Mouse (Mus musculus): ENCODE results near the gene Tra2b. TPM values are rescaled to one million over a fixed set of nuclear protein-coding genes. Genes with fewer than 3 reads are reported as not detected.

The Tra2b gene
- polyA plus RNA-seq, 1 experiment from 2014 or later: 461 TPM

- no peaks in the 10 kb centered on the region for H3K4me1 ChIP-seq (ENCODE audit: control insufficient read depth, insufficient read depth, low read length)
- H3K27ac ChIP-seq (ENCODE audit: low read depth, low read length): no peak overlapping the region
- H3K4me2 ChIP-seq (ENCODE audit: low read depth): no peak overlapping the region
- 100% methylated on average over 1 of the region's 1 CpGs for WGBS
- no peaks in the 10 kb centered on the region for H3K27me3 ChIP-seq (ENCODE audit: control insufficient read depth, insufficient read depth, low read length)
- H3K36me3 ChIP-seq (ENCODE audit: control insufficient read depth, insufficient read depth, low read length): no peaks in the 10 kb centered on the region
- no peak for ATAC-seq (ENCODE audit: insufficient read depth, low FRiP score, low TSS enrichment)
- no peak overlapping the region for H3K4me3 ChIP-seq (ENCODE audit: low read depth, low read length)
- no peak for DNase-seq (ENCODE audit: low spot score)
- H3K9ac ChIP-seq (ENCODE audit: low read length): no peak overlapping the region
- no peaks in the 10 kb centered on the region for H3K9me3 ChIP-seq (ENCODE audit: control insufficient read depth, low read length)
These were observed 21.2 kb upstream of the Tra2b start for GRCm38 (mm10) chr16:22286996-22287395.

DNA sequence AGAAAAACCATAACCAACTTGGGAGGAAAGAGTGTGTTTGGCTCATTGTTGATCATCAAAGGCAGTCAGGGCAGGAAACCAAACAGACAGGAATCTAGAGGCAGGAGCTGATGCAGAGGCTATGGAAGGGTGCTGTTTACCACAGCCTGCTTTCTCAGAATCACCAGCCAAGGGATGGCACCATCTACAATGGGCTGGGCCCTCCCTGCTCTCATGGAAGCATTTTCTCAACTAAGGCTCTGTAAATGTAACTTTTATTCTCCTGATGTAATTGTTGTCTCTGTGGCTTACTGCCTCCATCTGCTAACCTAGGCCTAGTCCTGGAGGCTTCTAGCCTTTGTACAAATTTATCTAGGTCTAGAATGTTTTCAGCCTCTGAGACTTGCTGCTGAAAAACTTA is 10.7 kb upstream of the Tra2b start:
- H3K27me3 ChIP-seq (ENCODE audit: control insufficient read depth, insufficient read depth, low read length): no peaks in the 10 kb centered on the region
- ATAC-seq (ENCODE audit: insufficient read depth, low FRiP score, low TSS enrichment) (no peak), DNase-seq (ENCODE audit: low spot score) (no peak)
- no peak overlapping the region for H3K4me2 ChIP-seq (ENCODE audit: low read depth)
- no peaks in the 10 kb centered on the region for H3K4me1 ChIP-seq (ENCODE audit: control insufficient read depth, insufficient read depth, low read length)
- no peak overlapping the region for H3K27ac ChIP-seq (ENCODE audit: low read depth, low read length)
- H3K9me3 ChIP-seq (ENCODE audit: control insufficient read depth, low read length): no peaks in the 10 kb centered on the region
- no peak overlapping the region for H3K4me3 ChIP-seq (ENCODE audit: low read depth, low read length)
- H3K36me3 ChIP-seq (ENCODE audit: control insufficient read depth, insufficient read depth, low read length): no peaks in the 10 kb centered on the region
- H3K9ac ChIP-seq (ENCODE audit: low read length): no peak overlapping the region

DNA sequence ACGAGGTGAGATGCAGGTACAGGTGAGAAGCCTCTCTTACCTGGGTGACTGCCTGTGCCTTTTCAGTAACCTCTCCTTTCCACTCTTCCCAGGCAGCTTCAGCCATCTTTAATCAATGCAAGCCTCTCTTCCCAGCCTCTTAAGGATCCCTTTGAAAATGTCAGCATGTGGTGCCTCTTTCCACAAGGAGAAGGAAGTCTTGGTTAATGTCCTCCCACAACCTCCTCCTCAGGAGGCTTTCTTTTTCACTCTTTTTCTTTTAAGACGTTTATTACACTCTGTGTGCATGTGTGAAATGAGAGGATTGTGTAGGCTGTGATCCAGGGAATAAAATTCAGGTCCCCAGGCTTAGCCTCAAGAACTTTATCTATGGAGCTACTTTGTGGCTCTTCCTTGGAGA is 9.3 kb upstream of the Tra2b start:
- Histone ChIP-seq H3K9ac (ENCODE audit: low read length) (no peak overlapping the region), H3K4me2 (ENCODE audit: low read depth) (no peak overlapping the region), H3K4me3 (ENCODE audit: low read depth, low read length) (no peak overlapping the region), H3K27me3 (ENCODE audit: control insufficient read depth, insufficient read depth, low read length) (no peaks in the 10 kb centered on the region), H3K36me3 (ENCODE audit: control insufficient read depth, insufficient read depth, low read length) (no peaks in the 10 kb centered on the region), H3K9me3 (ENCODE audit: control insufficient read depth, low read length) (no peaks in the 10 kb centered on the region), H3K27ac (ENCODE audit: low read depth, low read length) (no peak overlapping the region), H3K4me1 (ENCODE audit: control insufficient read depth, insufficient read depth, low read length) (no peaks in the 10 kb centered on the region)
- ATAC-seq (ENCODE audit: insufficient read depth, low FRiP score, low TSS enrichment) (no peak), DNase-seq (ENCODE audit: low spot score) (no peak)
- 65% methylated on average over 2 of the region's 2 CpGs for WGBS

GRCm38 (mm10) chr16:22270491-22270890 is 4.7 kb upstream of the Tra2b start:
- no peaks in the 10 kb centered on the region for H3K9me3 ChIP-seq (ENCODE audit: control insufficient read depth, low read length)
- no peak overlapping the region for H3K9ac ChIP-seq (ENCODE audit: low read length)
- H3K4me2 ChIP-seq (ENCODE audit: low read depth): no peak overlapping the region
- H3K27ac ChIP-seq (ENCODE audit: low read depth, low read length): no peak overlapping the region
- no peak overlapping the region for H3K4me3 ChIP-seq (ENCODE audit: low read depth, low read length)
- ATAC-seq (ENCODE audit: insufficient read depth, low FRiP score, low TSS enrichment) (no peak), DNase-seq (ENCODE audit: low spot score) (no peak)
- peaks cover 4% of the 10 kb centered on the region; the same call in 1 of the 2 replicates for H3K4me1 ChIP-seq (ENCODE audit: control insufficient read depth, insufficient read depth, low read length)
- WGBS: 58% methylated on average over 3 of the region's 3 CpGs
- H3K27me3 ChIP-seq (ENCODE audit: control insufficient read depth, insufficient read depth, low read length): no peaks in the 10 kb centered on the region
- no peaks in the 10 kb centered on the region for H3K36me3 ChIP-seq (ENCODE audit: control insufficient read depth, insufficient read depth, low read length)

DNA sequence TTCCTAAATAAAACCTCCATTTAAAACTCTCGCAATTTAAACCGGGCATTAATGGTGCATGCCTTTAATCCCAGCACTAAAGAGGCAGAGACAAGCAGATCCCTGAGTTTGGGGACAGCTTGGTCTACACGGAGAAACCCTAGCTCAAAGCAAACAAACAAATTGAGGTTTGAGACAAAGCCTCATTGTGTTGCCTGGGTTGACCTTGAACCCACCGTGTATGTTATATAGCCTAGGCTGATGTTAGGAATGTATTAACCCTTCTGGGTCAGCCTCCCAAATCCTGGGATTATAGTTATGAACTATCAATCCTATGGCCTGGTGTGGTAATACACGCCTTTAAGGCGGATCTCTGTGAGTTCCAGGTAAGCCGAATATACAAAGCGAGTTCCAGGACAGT is 579 bp upstream of the Tra2b start:
- Histone ChIP-seq H3K27me3 (ENCODE audit: control insufficient read depth, insufficient read depth, low read length) (no peaks in the 10 kb centered on the region), H3K27ac (ENCODE audit: low read depth, low read length) (peak overlapping the region; percentile 91), H3K9ac (ENCODE audit: low read length) (peak overlapping the region; percentile 71), H3K4me3 (ENCODE audit: low read depth, low read length) (peak overlapping the region; percentile 97), H3K36me3 (ENCODE audit: control insufficient read depth, insufficient read depth, low read length) (no peaks in the 10 kb centered on the region), H3K9me3 (ENCODE audit: control insufficient read depth, low read length) (no peaks in the 10 kb centered on the region), H3K4me2 (ENCODE audit: low read depth) (peak overlapping the region; percentile 59), H3K4me1 (ENCODE audit: control insufficient read depth, insufficient read depth, low read length) (peaks cover 13% of the 10 kb centered on the region; the same call in 1 of the 2 replicates)
- DNase-seq (ENCODE audit: low spot score) (no peak), ATAC-seq (ENCODE audit: insufficient read depth, low FRiP score, low TSS enrichment) (peak; percentile 3; the same call in 1 of the 2 replicates)
- WGBS: 45% methylated on average over 8 of the region's 8 CpGs

- peak overlapping the region; percentile 95 for H3K9ac ChIP-seq (ENCODE audit: low read length)
- H3K4me3 ChIP-seq (ENCODE audit: low read depth, low read length): peak overlapping the region; percentile 97
- DNase-seq (ENCODE audit: low spot score) (peak; percentile 89), ATAC-seq (ENCODE audit: insufficient read depth, low FRiP score, low TSS enrichment) (peak; percentile 60)
- peaks cover 13% of the 10 kb centered on the region; the same call in 1 of the 2 replicates for H3K4me1 ChIP-seq (ENCODE audit: control insufficient read depth, insufficient read depth, low read length)
- no peaks in the 10 kb centered on the region for H3K9me3 ChIP-seq (ENCODE audit: control insufficient read depth, low read length)
- under 1% methylated on average over 57 of the region's 81 CpGs for WGBS
- H3K27ac ChIP-seq (ENCODE audit: low read depth, low read length): peak overlapping the region; percentile 91
- no peaks in the 10 kb centered on the region for H3K27me3 ChIP-seq (ENCODE audit: control insufficient read depth, insufficient read depth, low read length)
- no peaks in the 10 kb centered on the region for H3K36me3 ChIP-seq (ENCODE audit: control insufficient read depth, insufficient read depth, low read length)
- peak overlapping the region; percentile 88 for H3K4me2 ChIP-seq (ENCODE audit: low read depth)
These were observed 600 bp downstream of the Tra2b start for GRCm38 (mm10) chr16:22264962-22265848.

GRCm38 (mm10) chr16:22264232-22264961 is 1.4 kb downstream of the Tra2b start:
- Histone ChIP-seq H3K9ac (ENCODE audit: low read length) (peak overlapping the region; percentile 95), H3K4me2 (ENCODE audit: low read depth) (peak overlapping the region; percentile 88), H3K4me3 (ENCODE audit: low read depth, low read length) (peak overlapping the region; percentile 97), H3K27ac (ENCODE audit: low read depth, low read length) (peak overlapping the region; percentile 91), H3K27me3 (ENCODE audit: control insufficient read depth, insufficient read depth, low read length) (no peaks in the 10 kb centered on the region), H3K36me3 (ENCODE audit: control insufficient read depth, insufficient read depth, low read length) (no peaks in the 10 kb centered on the region), H3K4me1 (ENCODE audit: control insufficient read depth, insufficient read depth, low read length) (peaks cover 13% of the 10 kb centered on the region; the same call in 1 of the 2 replicates), H3K9me3 (ENCODE audit: control insufficient read depth, low read length) (no peaks in the 10 kb centered on the region)
- ATAC-seq (ENCODE audit: insufficient read depth, low FRiP score, low TSS enrichment): no peak
- WGBS: 4% methylated on average over 16 of the region's 16 CpGs
- DNase-seq (ENCODE audit: low spot score): no peak

DNA sequence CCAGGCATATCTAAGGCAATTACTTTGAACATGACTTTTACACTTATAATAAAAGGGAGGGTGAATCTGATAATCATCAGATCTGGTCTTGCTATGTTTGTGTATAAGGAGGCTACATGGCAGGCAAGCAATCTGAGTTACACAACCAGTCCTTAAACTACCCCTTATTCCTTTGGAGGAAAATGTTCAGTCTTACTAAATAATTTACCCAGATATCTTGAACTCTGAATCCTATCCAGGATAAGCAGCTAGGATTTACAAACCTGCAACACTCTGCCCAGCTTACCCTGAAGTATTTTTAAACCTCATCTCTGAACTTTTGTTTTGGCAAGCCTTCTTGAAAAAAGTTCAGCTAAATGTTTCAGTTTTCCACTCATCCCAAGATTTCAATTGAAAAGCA is 2.7 kb downstream of the Tra2b start:
- H3K27ac ChIP-seq (ENCODE audit: low read depth, low read length): no peak overlapping the region
- DNase-seq (ENCODE audit: low spot score): no peak
- H3K9me3 ChIP-seq (ENCODE audit: control insufficient read depth, low read length): no peaks in the 10 kb centered on the region
- no peak overlapping the region for H3K9ac ChIP-seq (ENCODE audit: low read length)
- H3K4me2 ChIP-seq (ENCODE audit: low read depth): peak overlapping the region; percentile 88
- H3K36me3 ChIP-seq (ENCODE audit: control insufficient read depth, insufficient read depth, low read length): no peaks in the 10 kb centered on the region
- H3K4me3 ChIP-seq (ENCODE audit: low read depth, low read length): peak overlapping the region; percentile 97
- peaks cover 13% of the 10 kb centered on the region; the same call in 1 of the 2 replicates for H3K4me1 ChIP-seq (ENCODE audit: control insufficient read depth, insufficient read depth, low read length)
- ATAC-seq (ENCODE audit: insufficient read depth, low FRiP score, low TSS enrichment): no peak
- no peaks in the 10 kb centered on the region for H3K27me3 ChIP-seq (ENCODE audit: control insufficient read depth, insufficient read depth, low read length)
